Mouse (Mus musculus) kidney, adult 2 months (tissue): Measurements from ENCODE around the gene Btbd35f29. TPM values are rescaled to one million over a fixed set of nuclear protein-coding genes. Genes with fewer than 3 reads are reported as not detected.
"Not testable (repeated sequence)": the region's sequence is repeated elsewhere in the genome, so short reads cannot be mapped to it uniquely, and the experiment has no call there.

Experiments used
- DNase-seq: peaks from one replicate; pipeline ENCODE4 v3.0.0; 2021
- H3K27ac ChIP-seq: fragments of 200-500 bp; 2 replicates; pipeline ENCODE4 v1.5.1; 2012; ENCODE audit warnings: low read depth, low read length, control low read depth, inconsistent platforms; ENCODE audit not compliant: insufficient read depth
- H3K27me3 ChIP-seq: fragments of 200-500 bp; replicated peaks from 2 replicates; pipeline ENCODE4 v1.6.1; 2012; ENCODE audit warnings: mild to moderate bottlenecking, moderate library complexity, low read length, inconsistent platforms; ENCODE audit not compliant: control insufficient read depth, insufficient read depth
- H3K36me3 ChIP-seq: fragments of 200-500 bp; 2 replicates; pipeline ENCODE4 v1.6.1; 2012; ENCODE audit warnings: mild to moderate bottlenecking, moderate library complexity, low read length, inconsistent platforms; ENCODE audit not compliant: control insufficient read depth, insufficient read depth
- H3K4me1 ChIP-seq: fragments of 200-500 bp; 2 replicates; pipeline ENCODE4 v1.6.1; 2011; ENCODE audit warnings: low read length; ENCODE audit not compliant: control insufficient read depth, insufficient read depth
- H3K4me3 ChIP-seq: fragments of 200-500 bp; 2 replicates; pipeline ENCODE4 v1.5.1; 2011; ENCODE audit warnings: mild to moderate bottlenecking, low read depth, low read length, control low read depth; ENCODE audit not compliant: insufficient read depth
- WGBS: fragments of 180-500 bp; shearing (Covaris S2); methylation state at CpG from one replicate; pipeline ENCODE4 v1.1.7; 2018; 5-methylcytosine and 5-hydroxymethylcytosine counted together
- polyA plus RNA-seq: library from polyadenylated mRNA; depleted of rRNA; stranded (reverse); fragments of >200 nt; gene quantifications from 2 replicates; pipeline ENCODE4 v1.2.3, GENCODE M21; 2012; rRNA removed

Gene Btbd35f29
- polyA plus RNA-seq, result not detected in 2 replicates

DNA sequence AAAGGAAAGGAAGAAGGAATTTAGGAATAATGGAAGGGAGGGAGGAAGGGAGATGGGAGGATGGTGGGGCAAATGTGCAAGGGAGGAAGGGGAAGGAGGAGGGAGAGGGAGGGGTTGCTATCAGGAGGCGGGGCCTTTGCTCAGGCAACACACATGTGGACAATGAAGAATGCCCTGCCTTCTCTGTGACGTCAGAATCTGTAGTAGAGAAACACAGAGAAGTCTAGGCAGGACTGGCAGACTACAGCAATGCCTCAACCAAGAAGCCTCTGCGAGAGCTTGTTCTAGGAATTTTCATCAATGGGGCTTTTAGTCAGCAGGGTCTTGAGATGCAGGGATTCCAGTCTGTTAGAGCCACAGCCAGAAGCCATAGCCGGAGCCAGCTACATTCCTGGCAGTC, at the start of gene Btbd35f29:
Gene Btbd35f29, plus strand, starts transcription at position 301 of the 400 bp plus-strand sequence.
- H3K4me3 ChIP-seq, H3K36me3 ChIP-seq, H3K27me3 ChIP-seq, H3K4me1 ChIP-seq, DNase-seq, H3K27ac ChIP-seq: not testable (repeated sequence)
- no CpG with 5 or more reads among the region's 4 CpGs for WGBS

DNA sequence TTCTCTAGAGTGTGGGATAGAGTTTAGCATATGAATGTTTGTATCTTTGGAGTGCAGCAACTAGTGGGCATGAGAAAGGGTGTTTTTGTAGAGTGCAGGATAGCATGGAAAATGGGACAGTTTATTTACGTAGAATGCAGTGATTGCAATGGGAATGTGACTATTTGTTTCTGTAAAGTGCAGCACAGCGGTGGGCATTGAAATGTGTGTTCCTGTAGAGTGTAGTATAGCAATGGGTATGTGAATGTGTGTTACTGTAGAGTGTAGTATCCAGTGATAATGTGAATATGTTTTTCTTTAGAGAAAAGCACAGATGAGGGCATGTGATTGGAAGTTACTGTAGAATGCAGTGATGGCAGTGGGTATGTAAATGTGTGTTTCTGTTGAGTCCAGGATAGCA, 23.9 kb downstream of the Btbd35f29 start:
- not testable (repeated sequence) for H3K4me3 ChIP-seq, H3K4me1 ChIP-seq, H3K27me3 ChIP-seq, H3K36me3 ChIP-seq, DNase-seq, H3K27ac ChIP-seq
- 73% methylated on average over 2 of the region's 2 CpGs for WGBS

DNA sequence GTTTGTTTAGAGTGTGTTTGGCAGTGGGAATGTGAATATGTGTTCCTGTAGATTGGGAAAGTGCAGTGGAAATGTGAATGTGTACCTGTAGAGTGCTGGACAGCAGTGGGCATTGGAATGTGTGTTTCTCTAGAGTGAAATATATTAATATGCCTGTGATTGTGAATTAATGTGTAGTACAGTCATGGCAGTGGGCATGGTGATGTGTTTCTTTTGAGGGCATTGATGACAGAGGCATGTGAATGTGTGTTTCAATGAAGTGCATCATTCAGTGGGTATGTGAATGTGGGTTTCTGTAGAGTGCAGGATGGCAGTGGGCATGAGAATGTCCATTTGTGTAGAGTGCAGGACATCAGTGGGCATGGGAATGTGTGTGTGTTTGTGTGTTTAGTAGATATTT, 27.7 kb downstream of the Btbd35f29 start:
- not testable (repeated sequence) for DNase-seq, H3K36me3 ChIP-seq, H3K4me1 ChIP-seq, H3K27ac ChIP-seq, H3K4me3 ChIP-seq, H3K27me3 ChIP-seq

DNA sequence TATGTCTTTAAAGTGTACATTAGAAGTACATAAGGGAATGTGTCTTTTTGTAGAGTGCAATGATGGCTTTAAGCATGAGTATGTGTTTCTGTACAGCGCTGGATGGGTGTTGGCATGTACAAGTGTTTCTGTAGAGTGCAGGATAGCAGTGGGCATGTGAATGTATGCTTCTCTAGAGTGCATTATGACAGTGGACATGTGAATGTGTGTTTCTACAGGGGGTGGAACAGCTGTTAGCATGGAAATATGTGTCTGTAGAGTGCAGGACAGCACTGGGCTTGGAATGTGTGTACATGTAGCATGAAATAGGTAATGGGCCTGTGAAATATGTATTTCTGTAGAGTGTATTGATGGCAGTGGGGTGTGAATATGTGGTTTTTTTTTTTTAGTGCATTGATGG, 28.4 kb downstream of the Btbd35f29 start:
- not testable (repeated sequence) for H3K4me1 ChIP-seq, H3K4me3 ChIP-seq, H3K27ac ChIP-seq, H3K27me3 ChIP-seq, DNase-seq, H3K36me3 ChIP-seq
- WGBS, result 76% methylated on average over 1 of the region's 1 CpGs

DNA sequence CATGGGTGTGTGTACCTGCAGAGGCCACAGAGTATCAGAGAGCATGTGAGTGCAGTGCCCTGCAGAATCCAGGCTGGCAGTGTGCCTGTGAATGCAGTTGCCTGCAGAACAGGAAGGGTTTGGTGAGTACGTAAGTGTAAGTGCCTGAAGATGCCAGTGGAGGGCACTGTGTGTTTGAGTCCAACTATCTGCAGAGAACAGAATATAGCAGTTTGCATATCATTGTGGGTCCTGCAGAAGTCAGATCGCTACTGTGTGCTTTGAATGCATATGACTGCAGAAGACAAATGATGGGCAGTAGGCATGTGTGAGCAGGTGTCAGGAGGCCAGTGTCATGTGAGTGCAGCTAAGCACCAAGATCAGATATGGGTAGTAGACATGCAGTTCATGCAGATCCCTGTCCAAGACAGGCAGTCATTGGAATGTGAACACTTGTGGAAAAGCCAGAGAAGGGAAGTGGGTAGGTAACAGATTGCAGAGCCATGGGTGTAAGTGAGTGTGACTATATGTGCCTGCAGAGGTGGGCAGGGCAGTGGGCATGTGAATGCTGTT, 41.1 kb downstream of the Btbd35f29 start:
- WGBS, result 86% methylated on average over 2 of the region's 2 CpGs
- not testable (repeated sequence) for H3K27ac ChIP-seq, H3K4me1 ChIP-seq, H3K27me3 ChIP-seq, H3K36me3 ChIP-seq, H3K4me3 ChIP-seq, DNase-seq

DNA sequence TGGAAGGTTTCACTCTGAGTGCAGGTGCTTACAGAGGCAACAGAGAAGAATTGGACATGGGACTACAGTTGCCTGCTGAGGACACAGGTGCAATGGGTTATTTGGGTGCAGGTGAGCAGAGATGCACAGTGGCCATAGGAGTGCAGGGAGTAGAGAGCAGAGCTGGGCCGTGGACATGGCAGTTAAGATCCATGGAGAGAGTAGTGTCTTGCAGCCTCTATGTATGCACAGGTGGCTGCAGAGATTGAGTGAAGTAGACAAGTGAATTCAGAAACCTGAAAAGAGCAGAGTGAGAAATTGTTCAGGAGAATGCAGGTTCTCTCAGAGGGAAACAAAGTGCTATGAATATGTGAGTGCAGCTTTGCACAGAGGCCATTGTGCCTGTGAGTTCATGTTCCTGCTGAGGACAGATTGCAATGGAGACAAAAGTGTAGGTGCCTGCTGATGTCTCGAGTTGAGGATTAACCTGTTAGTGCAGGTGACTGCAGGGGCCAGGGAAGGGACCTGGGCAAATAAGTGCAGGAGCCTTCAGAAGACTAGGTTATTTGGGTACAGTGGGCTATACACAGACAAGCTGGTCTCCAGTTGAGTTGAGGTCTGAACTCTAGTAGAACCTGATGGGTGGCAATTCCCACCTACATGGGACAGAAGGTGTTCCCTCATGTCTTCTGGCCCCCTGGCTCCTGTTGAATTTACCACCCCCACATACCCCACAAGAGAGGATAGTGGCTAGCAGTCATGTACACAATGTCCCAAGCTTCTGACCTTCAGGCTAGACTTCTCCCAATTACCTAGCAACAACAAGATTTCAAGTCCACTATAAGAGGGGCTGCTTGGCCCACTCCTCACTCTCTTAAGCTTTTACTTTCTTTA, 42.2 kb downstream of the Btbd35f29 start:
- H3K27ac ChIP-seq, H3K4me1 ChIP-seq, H3K27me3 ChIP-seq, H3K36me3 ChIP-seq, DNase-seq, H3K4me3 ChIP-seq: not testable (repeated sequence)
- 63% methylated on average over 2 of the region's 2 CpGs for WGBS

DNA sequence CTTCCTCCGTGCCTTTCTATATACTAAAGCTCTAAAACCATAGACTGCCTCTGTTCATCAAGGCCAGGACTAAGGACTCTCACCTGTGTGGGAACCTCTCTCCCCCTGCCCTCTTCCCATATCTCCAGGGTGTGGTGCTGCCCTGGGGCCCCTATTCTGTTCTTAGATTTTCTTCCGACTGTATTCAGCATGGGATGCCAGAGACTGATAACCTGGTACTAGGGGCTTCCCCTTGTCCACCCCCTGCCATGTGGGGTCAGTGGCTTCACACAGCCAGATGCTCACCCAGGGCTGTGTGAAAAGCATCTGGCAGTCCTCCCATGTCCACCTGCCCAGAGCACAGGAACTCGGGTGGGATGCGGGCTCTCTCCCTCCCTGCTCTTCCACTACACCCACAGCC, 43.1 kb downstream of the Btbd35f29 start:
- not testable (repeated sequence) for H3K4me3 ChIP-seq

DNA sequence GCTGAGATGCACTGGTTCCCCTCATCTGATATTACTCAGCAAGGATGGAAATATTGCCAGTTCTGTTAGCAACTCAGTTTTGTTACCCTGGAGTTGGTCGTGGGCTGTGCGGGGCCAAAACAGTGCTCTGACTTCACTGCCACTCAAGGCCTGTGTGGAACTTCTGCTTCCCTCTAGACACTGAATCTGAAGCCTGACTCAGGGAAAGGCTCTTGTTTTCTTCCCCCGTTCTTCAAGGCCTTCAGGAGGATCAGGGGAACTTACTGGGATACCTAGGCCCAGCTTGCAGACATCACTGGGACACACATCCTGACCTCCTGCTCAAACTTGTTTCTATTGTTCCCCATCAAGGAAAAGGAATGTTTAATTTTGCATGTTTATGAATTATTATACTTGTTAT, 45.2 kb downstream of the Btbd35f29 start:
- H3K4me1 ChIP-seq, H3K27me3 ChIP-seq, H3K27ac ChIP-seq, H3K36me3 ChIP-seq, DNase-seq, H3K4me3 ChIP-seq: not testable (repeated sequence)
- WGBS, result 73% methylated on average over 3 of the region's 3 CpGs

More for the DNA sequence above, 43.1 kb downstream of the Btbd35f29 start:
- WGBS, result 83% methylated on average over 4 of the region's 4 CpGs
- not testable (repeated sequence) for DNase-seq, H3K27ac ChIP-seq, H3K36me3 ChIP-seq, H3K27me3 ChIP-seq, H3K4me1 ChIP-seq

DNA sequence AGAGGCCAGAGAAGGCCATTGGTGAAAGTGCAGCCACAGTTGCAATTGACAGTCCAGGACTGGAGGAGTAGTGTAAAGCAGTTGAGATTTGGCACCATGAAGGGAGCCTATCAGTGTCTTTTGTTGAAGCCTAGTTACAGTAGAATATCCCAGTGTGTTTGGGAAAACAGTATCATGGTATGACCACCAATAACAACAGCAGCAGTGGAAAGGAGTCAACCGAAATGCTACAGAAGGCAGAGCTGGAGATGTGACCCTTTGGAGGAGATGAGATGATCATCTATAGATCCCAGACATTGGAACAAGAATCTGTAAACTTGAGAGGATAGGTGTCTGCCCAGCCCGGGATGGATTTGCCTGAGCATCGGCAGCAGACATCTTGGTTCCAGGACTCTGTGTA, 47.7 kb downstream of the Btbd35f29 start:
- not testable (repeated sequence) for H3K27me3 ChIP-seq, H3K36me3 ChIP-seq, H3K27ac ChIP-seq, H3K4me3 ChIP-seq, DNase-seq, H3K4me1 ChIP-seq
- WGBS, result 89% methylated on average over 3 of the region's 3 CpGs
